Mouse (Mus musculus) thymus, adult 2 months (tissue): ENCODE measurements around the gene A330070K13Rik.

ENCODE experiments used
- CTCF ChIP-seq: fragments of 200-500 bp; IDR thresholded peaks from 2 replicates; pipeline ENCODE4 v1.5.1; 2012; ENCODE audit warnings: mild to moderate bottlenecking, control low read depth, low read length, moderate library complexity, borderline replicate concordance; ENCODE audit not compliant: control insufficient read depth, poor library complexity, insufficient read depth; ENCODE audit errors: extremely low read depth
- POLR2A ChIP-seq: fragments of 200-500 bp; IDR thresholded peaks from 2 replicates; pipeline ENCODE4 v1.6.1; 2012; ENCODE audit warnings: mild to moderate bottlenecking, low read length, control low read depth, moderate library complexity; ENCODE audit not compliant: control insufficient read depth, poor library complexity, insufficient read depth; ENCODE audit errors: extremely low read depth

- TF ChIP-seq CTCF (no peak), POLR2A (no peak)
Observed at GRCm38 (mm10) chr5:130395142-130395541, 10.7 kb upstream of the A330070K13Rik start.
